Mouse (Mus musculus) layer of hippocampus, postnatal 25 days (tissue): Measurements from ENCODE around the gene Actbl2. TPM values are rescaled to one million over a fixed set of nuclear protein-coding genes. Genes with fewer than 3 reads are reported as not detected.
A peak's percentile ranks its signal among the peaks of the same experiment; 100 is the strongest.

Experiments used
- DNase-seq, 2 experiments: peaks; one replicate each; pipeline ENCODE4 v3.0.0; 2022; ENCODE audit warnings: mixed read lengths in 2 of 2, low spot score in 1 of 2; ENCODE audit errors: extremely low spot score in 1 of 2
- total RNA-seq, 2 experiments: library from RNA; stranded (reverse); gene quantifications; 2 replicates each; pipeline ENCODE4 v1.2.3; 2021

Actbl2 gene
- total RNA-seq, 2 experiments from 2014 or later = not detected

DNA sequence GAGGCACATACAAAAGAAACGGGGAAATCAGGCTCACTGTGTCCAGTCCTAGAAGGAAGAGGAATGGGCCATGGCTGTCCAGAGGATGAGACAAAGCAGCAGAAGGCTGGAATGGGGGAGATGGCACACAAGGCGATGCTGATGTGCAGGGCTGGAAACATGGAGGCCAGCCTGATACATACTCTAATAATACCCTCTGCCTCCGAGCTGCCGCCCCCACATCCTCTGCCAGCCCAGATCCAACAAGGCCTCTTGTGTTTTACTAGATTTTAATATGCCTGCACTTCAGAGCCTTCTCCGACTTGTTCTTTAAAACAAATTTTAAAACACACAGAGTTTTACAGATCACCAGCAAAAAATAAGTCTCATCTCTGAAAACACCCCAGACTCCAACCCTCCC lies 14.2 kb downstream of the Actbl2 start:
- DNase-seq = no peak

DNA sequence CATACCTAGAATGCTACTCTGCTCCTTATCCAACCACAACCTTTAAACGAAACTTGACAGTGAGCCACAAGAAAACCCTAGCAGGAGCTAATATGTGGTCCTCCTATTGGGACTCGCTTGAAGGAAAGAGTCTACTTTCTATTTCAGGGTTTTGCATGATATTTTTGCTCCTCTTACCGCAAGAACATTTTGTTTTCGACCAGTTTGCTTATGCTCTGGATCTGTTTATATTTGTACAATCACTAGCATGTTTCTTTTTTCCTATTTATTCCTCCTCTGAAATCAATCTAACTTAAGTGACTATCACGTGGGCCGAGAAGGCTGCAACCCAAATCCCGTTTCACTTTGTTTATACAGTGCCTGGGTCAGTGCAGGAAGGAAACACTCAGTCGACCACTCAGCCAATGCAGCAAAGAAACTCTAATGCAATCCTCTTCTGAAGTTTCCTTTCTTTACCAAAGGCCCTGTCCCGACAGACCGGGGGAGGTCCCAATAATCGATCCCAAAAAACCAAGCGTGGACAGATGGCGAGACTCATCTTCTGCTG lies 15.0 kb downstream of the Actbl2 start:
- DNase-seq = no peak

DNA sequence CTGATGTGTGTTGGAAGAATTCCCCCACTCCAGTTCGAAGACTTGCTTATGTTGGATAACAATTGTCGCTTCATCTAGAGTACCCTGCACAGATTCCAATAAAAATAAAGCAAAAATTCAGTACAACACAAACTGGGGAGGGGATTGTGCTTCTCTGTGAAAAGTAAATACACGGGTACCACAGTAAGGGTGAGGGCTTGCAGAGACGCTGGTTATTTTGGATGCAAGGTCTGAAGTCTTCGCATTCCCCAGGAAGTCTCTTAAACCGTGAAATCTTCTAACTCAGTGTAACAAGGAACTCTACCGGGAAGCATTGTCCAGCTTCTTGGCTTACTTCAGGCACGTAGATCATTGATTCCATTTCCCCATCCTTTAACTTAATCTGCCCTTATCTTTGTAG lies 17.1 kb downstream of the Actbl2 start:
- no peak for DNase-seq

DNA sequence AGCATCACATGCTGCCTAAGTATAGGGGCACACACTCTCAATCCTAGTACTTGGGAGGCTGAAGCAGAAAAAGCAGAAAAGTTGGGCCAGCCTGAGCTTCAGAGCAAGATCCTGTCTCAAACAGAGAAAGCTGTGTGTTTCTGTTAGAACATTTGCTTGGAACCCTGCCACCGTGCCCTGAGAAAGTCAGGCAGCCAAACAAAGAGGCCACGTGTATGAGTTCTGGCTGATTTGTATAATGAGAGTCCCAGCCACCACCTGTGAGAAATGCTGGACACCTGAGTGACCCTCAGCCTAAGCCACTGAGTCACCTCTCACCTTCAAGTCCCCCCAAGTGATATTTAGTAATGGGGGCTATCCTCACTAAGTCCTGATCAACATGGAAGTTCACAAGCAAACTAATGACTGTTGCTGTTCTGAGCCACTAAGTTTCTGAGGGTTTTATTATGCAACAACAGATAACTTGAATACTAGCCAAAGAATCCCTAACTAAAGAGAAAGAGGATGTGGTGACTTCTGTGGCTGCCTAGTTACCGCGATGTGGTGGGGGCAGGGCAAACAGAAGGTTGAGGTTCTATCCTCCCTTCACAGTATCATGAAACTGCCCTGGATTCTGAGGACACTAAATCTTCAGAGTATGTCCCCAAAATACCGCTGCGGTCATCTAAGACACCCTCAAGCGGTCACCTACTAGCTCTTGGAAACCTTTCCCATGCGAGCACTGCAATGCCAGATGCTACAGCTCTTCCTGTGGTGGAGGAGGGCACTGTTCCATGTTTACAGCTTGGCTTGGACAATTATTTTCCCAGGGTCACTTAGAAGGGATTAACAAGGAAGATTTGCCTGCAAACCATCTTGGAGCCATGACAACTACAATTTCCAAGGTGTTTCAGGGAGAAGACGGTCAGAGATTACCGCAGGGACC lies 31.9 kb downstream of the Actbl2 start:
- DNase-seq = peak in 1 of 2 experiments; percentile 36

DNA sequence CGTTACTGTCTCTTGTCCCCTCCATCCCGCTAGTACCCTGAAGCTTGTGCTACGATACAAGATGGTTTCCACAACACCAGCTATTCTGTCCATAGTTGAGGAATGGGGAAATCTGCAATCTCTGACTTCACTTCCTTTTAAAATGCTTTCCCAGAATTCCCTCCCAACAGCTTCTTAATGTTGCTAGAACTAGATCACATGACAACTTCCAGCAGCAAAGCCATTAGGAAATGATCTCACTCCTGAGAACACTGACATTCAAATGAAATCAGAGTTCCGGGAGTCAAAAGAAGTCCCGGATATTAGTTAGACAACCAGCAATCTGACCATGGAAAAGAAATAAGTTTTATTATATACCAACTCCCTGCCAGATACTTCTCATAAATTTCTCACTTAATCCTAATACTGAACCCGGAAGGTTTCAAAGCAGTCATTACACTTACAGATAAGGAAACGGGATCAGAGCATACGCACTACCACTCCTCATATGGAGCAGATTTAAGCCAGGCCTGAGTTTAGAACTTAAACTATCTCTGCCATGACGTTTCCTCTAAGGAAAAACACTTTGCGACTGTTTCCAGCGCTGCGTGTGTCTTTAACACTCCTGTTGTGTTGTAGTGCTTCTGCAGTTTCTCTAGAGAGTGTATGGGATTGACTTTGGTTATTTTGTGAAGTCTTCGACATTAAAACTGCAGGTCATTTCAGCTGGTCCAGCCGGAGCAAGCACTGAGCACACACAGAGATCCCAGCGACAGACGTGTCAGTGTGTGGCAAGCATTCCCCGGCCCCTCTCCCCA lies 36.5 kb downstream of the Actbl2 start:
- DNase-seq = peak in 1 of 2 experiments; percentile 21

DNA sequence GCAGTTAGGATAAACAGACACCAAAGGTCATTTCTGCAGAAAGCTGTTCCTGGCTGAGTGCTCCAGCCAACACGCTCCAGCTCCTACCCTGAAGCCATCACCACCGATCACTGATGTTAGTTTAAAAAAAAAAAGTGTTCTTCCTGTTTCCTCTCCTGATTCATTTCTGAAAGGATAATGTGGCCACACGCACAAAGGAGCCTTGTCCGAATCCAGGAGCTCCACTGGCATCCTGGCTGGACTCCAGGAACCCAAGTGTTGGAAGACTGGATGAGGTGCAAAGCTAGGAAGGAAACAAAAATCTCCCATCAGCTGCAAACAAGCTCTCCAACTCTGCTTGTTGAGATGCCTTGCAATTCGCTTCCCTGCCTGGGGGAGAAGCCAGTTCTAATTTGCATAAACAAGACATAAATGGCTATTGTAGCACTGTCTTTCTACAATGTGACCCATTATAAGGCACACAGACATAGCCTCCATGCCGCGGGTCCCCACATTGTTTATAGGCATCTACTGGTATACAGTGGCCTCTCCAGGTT lies 37.2 kb downstream of the Actbl2 start:
- DNase-seq = peak in 1 of 2 experiments; percentile 56

DNA sequence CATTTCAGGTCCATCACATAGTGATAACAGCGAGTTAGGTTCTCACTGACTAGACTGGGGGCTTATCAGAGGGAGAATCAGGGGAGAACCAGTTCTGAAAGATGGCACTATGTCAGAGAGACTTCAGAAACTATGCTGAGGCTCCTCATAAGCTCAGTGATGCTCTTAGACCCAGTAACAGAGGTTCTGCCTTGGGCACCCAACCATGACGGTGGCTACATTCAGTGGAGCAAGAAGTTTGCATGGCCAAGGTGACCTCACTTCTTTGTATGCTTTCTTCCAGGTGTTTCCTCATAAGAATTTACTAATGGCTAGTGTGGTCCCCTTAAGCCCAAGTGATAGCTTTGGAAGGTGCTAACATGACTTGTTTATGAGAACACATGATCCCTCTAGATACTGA lies 38.7 kb downstream of the Actbl2 start:
- DNase-seq = no peak

DNA sequence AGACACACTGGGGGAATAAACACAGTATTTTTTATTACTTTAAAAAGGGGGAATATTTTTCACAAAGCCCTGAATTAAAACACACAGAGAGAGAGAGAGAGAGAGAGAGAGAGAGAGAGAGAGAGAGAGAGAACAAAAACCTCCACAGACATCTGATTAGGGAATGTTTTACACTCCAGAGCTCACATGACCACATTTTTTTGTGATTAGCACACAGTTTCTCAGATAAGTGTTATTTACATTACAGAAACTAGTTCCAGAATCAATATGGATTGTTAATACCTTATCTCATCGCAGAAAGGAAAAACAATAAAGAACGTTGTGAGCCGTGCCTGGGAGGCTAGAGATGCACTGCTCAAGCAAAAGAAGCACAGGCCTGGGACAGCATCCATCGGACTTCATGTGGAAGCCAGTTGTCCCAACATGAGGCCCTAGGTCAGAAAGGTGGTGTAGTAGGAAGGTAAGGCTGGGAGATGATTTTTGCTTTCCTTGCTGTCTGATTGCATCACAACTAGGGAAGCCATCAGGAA lies 40.2 kb downstream of the Actbl2 start:
- no peak for DNase-seq

DNA sequence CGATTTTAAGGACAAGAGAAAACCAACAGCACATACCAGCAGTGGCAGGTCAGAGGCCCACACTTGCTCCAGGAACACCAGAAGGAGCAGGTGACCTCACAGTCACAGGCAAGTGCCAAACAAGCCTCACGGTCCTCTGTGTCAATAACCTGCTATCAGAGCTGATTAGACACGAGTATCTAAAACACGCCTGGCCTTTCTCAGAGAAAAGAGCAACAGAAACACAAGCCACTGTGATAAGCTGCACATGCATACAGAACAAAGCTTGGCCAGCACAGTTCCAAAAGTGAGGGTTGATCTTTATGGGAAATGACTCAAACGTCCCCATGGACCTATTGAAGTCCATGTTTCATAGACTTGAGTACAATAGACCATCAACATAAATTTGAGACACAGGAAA lies 41.2 kb downstream of the Actbl2 start:
- no peak for DNase-seq

DNA sequence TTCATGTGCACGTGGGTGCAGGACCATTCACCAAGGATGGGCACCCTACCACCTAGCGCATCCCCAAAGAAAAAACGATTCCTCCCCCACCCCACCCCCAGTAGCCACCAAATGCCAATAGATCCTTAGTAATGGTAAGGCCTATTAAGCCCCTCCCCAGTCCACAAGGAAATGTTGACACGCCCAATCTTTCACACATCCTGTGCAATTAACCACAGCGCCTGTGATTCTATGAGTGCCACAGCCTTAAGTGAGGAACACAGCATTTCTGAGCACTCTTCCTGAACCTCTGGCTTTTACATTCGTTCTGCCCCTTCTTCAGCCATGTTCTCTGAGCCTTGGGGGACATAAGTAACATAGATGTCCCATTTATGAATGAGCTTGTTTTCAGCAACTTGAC lies 42.8 kb downstream of the Actbl2 start:
- no peak for DNase-seq

DNA sequence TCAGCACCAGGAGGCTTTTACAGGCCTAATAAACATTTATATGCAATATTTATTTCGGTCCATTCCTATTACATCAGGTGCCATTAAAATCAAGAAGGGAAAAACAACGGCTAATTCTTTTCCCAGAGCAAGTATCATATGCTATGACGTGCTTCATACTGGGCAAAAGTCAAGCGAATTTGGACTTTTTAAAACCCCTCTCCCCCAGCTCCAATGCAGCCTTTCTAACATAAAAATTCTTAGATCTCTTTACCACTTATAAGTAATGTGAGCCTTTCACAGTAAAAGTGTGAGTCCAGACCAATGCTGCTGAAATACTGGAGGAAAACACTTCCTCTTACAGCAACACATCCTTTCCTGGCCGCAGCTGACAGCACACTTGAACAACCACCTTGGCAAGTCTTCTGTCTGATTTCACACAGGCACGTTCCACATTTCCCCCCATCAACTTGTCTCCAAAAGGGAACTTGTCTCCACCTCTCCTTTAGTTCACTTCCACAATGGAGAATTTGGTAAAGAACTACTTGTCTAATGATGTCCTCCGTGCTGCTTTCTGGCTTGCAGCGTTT lies 44.4 kb downstream of the Actbl2 start:
- DNase-seq = no peak

DNA sequence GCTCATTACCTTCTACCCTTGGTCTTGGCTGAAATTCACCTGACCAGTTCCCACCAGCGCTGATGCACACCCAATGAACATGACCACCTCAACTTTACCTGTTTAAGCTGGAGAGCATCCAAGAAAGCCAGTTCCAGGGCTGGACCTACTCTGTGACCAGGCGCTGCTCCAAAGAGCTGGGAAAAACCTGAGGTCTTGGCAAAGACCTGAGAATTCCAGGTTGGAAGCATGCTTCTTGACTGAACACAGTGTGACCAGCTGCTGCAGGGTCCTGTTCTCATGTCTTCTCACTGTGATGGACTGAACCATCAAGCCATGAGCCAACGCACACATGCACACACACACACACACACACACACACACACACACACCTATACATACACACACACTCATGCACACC lies 46.0 kb downstream of the Actbl2 start:
- no peak for DNase-seq

DNA sequence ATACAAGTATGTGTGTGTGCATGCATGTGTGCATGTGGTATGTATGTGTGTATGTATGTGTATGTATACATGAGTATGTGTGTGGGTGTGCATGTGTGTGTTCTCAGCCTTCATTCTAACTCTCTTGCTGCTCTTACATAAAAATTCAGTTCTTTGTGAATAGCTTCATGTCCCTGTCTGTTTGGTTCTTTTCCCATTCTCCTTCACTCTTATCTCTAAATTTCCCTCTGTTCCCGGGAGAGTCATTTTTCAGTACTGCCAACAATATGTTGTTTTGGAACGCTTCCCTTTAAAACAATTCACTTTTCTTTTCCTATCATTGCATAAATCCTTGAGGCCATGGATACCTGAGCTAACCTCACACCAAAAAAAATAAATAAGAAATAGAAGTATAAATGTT lies 46.6 kb downstream of the Actbl2 start:
- no peak for DNase-seq

DNA sequence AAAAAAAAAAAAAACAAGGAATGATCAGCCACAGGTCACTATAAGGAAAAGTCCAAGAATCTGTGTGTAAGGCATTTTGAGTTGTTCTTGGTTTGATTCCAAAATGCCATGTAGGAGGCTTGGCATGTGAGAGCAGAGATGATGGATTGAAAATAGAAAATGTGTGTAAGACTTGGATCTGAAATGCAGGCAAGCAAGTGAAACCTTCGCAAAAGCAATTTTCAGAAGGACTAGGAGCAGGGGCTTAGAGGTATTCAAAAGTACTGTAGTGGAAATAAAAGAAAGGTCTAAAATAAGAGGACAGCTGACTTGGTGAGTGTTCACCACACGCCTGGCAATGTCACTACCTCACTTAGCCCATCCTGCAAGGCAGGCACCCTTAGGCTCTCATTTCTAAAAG lies 49.4 kb downstream of the Actbl2 start:
- no peak for DNase-seq

DNA sequence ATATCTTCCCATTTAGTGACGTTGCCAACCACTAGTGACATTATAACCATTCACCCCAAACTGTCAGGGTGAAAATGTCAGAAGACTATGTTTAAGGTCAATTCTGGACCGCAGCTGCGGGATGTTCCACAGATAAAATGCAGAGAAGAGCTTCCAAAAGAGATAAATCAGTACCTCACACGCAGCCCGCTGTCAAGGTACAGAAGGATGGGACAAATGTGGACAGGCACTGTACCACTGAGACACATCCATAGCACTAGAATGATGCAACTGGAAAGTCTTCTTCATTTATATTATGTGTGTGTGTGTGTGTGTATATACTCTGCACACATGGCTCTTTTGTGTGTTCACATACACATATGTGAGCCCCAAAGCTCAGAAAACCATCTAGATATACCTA lies 49.9 kb downstream of the Actbl2 start:
- DNase-seq = no peak

Other genes with a start within 250 kb of the Actbl2 start
- 10 to 100 TPM; 83.8 to 89.3 TPM for gene Gpbp1, start 235.1 kb downstream of the Actbl2 start, total RNA-seq